Mouse (Mus musculus) intestine, embryonic 16.5 days (tissue): ENCODE data around the gene Gpx6. TPM values are rescaled to one million over a fixed set of nuclear protein-coding genes. Genes with fewer than 3 reads are reported as not detected.

Experiments used
- ATAC-seq: fragments of 200-750 bp; cut with Nextera tagmentation; 2 replicates; pipeline ENCODE4 v1.8.0; 2017; ENCODE audit warnings: moderate TSS enrichment, moderate library complexity
- H3K27ac ChIP-seq: fragments of 300-500 bp; sonication (generic); 2 replicates; pipeline ENCODE4 v1.5.1; 2014; ENCODE audit warnings: mild to moderate bottlenecking, low read length
- H3K27me3 ChIP-seq: fragments of 300-500 bp; sonication (generic); replicated peaks from 2 replicates; pipeline ENCODE4 v1.6.1; 2014; ENCODE audit warnings: low read length, control low read depth, mixed read lengths; ENCODE audit not compliant: control insufficient read depth, insufficient read depth
- H3K36me3 ChIP-seq: fragments of 300-500 bp; sonication (generic); 2 replicates; pipeline ENCODE4 v1.6.1; 2014; ENCODE audit warnings: low read length, control low read depth; ENCODE audit not compliant: control insufficient read depth, insufficient read depth
- H3K4me1 ChIP-seq: fragments of 300-500 bp; sonication (generic); 2 replicates; pipeline ENCODE4 v1.6.1; 2014; ENCODE audit warnings: low read length, control low read depth, mixed read lengths; ENCODE audit not compliant: control insufficient read depth, insufficient read depth
- H3K4me2 ChIP-seq: fragments of 300-500 bp; sonication (generic); 2 replicates; pipeline ENCODE4 v1.6.1; 2014; ENCODE audit warnings: low read depth, low read length, control low read depth
- H3K4me3 ChIP-seq: fragments of 300-500 bp; sonication (generic); 2 replicates; pipeline ENCODE4 v1.5.1; 2014; ENCODE audit warnings: mild to moderate bottlenecking, low read length
- H3K9ac ChIP-seq: fragments of 300-500 bp; sonication (generic); 2 replicates; pipeline ENCODE4 v1.6.1; 2014; ENCODE audit warnings: low read depth, low read length
- H3K9me3 ChIP-seq: fragments of 300-500 bp; sonication (generic); 2 replicates; pipeline ENCODE4 v1.6.1; 2016; ENCODE audit warnings: low read length, control low read depth; ENCODE audit not compliant: control insufficient read depth
- WGBS: fragments of 180-500 bp; shearing (Covaris S2); extraction: QIAGEN DNeasy Blood & Tissue Kit; methylation state at CpG from one replicate; pipeline ENCODE4 v1.1.7; 2014; 5-methylcytosine and 5-hydroxymethylcytosine counted together
- polyA plus RNA-seq: library from polyadenylated mRNA; unstranded; fragments of >200 nt; fragmentation: Nextera tagmentation; extraction: Ambion mirVana; gene quantifications from 2 replicates; pipeline ENCODE4 v1.2.1, GENCODE M21; 2015

The Gpx6 gene
- polyA plus RNA-seq, 1 experiment from 2014 or later = not detected

DNA sequence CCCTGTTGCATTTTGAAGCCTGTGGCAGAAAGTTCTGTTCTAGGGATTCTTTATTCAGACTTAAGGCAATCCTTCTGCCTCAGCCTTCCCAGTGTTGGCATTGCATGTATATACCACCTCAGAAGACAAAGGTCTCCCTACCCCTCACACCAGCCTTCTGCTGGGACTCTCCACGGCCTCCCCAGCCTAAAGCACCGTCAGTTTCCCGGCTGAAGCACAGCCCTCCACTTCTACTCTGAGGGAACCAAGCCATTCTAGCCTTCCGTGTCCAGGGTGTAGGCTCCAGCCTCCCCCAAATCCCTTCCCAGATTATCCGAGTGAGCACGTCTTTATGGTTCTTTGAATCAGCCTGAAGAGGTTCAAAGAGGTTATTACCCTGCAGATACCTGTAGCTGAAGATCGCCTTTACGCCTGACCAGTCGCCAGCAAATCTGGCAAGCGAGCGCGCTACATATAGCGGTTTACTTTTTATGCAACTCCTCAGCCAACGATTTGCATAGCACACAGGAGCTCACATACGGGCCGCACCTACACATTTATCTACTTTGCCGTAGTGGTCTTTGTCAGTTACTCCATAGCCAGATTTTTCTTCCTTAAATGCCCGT is 10.1 kb downstream of the Gpx6 start:
- no peak overlapping the region for H3K27ac ChIP-seq
- no peaks in the 10 kb centered on the region for H3K9me3 ChIP-seq
- ATAC-seq = no peak
- 4% methylated on average over 18 of the region's 18 CpGs for WGBS
- H3K36me3 ChIP-seq = no peaks in the 10 kb centered on the region
- peak overlapping the region; percentile 34 for H3K4me3 ChIP-seq
- no peaks in the 10 kb centered on the region for H3K27me3 ChIP-seq
- no peaks in the 10 kb centered on the region for H3K4me1 ChIP-seq
- peak overlapping the region; percentile 9; the same call in 1 of the 2 replicates for H3K9ac ChIP-seq
- H3K4me2 ChIP-seq = peak overlapping the region; percentile 40

DNA sequence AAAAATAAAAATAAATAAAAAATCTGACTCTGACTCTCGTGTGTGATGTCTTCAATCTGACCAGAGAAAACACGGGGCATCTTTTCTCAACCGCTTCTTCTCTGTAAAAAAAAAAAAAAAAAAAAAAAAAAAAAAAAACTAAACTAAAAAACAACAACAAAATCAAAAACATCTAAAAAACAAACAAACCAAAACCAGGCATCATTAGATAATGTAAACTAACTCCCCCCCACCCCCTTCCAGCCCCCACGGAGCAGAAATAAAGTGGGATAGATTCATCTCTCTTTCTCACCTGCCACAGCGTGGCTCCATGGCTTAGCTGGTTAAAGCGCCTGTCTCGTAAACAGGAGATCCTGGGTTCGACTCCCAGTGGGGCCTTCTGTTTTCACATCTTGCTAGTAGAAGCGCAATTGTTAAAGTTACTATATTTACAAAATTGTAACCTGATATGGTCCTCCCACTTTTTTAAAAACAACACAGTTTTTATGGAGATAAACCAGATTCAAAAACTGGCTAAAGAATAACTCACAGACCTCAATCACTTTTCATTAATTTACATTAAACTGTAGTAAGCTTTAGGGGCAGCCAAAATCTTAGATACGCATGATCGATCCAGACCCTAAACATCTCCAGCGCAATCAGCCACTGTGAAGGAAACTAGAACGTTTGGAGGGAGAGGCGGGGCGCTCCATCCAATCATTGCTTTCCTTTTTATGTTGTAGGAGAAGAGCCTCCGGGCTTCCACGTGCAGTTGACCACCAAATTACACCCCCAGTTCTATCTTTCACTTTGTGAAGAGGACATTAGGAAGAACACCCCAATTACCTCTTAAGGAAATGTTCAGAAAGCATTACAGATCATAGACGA is 10.8 kb downstream of the Gpx6 start:
- H3K36me3 ChIP-seq = no peaks in the 10 kb centered on the region
- H3K4me1 ChIP-seq = peaks cover 5% of the 10 kb centered on the region
- H3K27ac ChIP-seq = no peak overlapping the region
- no peaks in the 10 kb centered on the region for H3K9me3 ChIP-seq
- 21% methylated on average over 18 of the region's 18 CpGs for WGBS
- no peak for ATAC-seq
- H3K4me3 ChIP-seq = peak overlapping the region; percentile 34
- H3K4me2 ChIP-seq = peak overlapping the region; percentile 40
- 0 out of 2 replicates have a peak overlapping the region, but pooled peaks have one; percentile 9 for H3K9ac ChIP-seq
- no peaks in the 10 kb centered on the region for H3K27me3 ChIP-seq

DNA sequence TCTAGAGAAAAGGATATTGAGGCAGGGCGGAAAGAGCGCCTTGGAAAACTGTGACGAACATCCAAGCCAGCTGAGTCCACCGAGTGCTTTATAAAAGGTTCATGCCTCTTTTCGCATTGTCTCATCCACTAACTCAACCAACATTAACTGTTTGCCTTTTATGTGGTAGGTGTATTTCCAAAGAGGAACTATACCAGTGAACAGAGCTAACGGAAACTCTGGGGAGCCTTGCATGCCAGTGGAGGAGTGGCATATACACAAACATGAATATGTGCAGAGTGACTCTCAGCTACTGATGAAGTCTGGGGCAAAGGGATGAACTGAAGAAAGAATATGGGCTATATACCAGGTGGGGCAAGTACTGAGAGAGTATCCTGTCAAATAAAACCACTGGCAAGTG is 11.5 kb downstream of the Gpx6 start:
- Histone ChIP-seq H3K27ac (no peak overlapping the region), H3K27me3 (no peaks in the 10 kb centered on the region), H3K4me1 (peaks cover 5% of the 10 kb centered on the region), H3K9me3 (no peaks in the 10 kb centered on the region), H3K9ac (no peak overlapping the region), H3K4me3 (no peak overlapping the region), H3K36me3 (no peaks in the 10 kb centered on the region), H3K4me2 (0 out of 2 replicates have a peak overlapping the region, but pooled peaks have one; percentile 37)
- WGBS = 68% methylated on average over 6 of the region's 6 CpGs
- no peak for ATAC-seq

DNA sequence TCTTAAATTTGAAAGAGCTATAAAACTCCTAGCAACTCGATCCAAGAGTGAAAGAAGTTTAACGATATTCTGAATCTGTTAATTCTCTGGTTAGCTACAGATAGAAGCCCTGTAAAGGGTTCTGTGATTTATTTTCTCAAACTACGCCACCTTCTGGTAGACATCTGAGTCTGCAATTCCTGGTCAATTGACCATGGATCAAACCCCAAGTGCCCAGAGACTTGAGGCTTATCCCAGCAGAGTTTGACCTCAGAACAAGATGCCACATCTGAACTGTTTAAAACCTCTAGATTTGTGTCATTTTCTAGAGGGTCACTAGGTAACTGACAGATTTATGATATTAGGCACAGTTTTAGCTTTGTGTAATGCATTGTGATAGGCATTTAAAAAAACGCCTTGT is 14.3 kb downstream of the Gpx6 start:
- Histone ChIP-seq H3K4me1 (peaks cover 5% of the 10 kb centered on the region), H3K4me3 (peak overlapping the region; percentile 51), H3K9ac (no peak overlapping the region), H3K27me3 (no peaks in the 10 kb centered on the region), H3K27ac (no peak overlapping the region), H3K4me2 (peak overlapping the region; percentile 76), H3K36me3 (no peaks in the 10 kb centered on the region), H3K9me3 (no peaks in the 10 kb centered on the region)
- peak; percentile 59 for ATAC-seq
- WGBS = 5% methylated on average over 4 of the region's 4 CpGs

DNA sequence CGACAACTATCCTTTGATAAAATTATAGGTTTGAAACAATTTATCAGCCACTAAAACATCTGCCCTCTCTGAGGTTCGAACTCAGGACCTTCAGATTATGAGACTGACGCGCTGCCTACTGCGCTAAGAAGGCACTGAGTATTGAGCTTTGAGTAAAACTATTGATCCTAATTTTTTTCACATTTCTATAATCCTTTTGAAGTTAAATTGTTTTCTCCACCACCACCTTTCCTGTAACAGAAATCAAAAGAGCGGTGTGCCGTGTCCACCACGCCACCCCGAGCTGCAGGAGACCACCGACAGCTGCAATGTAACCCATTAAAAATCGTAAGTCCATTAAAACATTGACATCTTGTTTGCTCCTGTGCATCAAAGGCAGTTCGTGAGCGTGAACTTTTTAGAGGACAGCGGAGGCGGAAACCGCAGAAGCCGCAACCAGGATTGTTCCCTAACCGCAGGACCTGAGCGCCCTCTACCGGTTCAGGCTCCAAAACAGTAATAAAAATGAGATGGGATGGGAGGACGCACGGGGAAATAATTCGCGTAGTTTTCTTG is 14.8 kb downstream of the Gpx6 start:
- peak overlapping the region; percentile 51 for H3K4me3 ChIP-seq
- H3K36me3 ChIP-seq = no peaks in the 10 kb centered on the region
- peak; percentile 87 for ATAC-seq
- peak overlapping the region; percentile 76 for H3K4me2 ChIP-seq
- H3K27me3 ChIP-seq = no peaks in the 10 kb centered on the region
- H3K9me3 ChIP-seq = no peaks in the 10 kb centered on the region
- under 1% methylated on average over 24 of the region's 24 CpGs for WGBS
- H3K27ac ChIP-seq = no peak overlapping the region
- H3K9ac ChIP-seq = peak overlapping the region; percentile 43; the same call in 1 of the 2 replicates
- H3K4me1 ChIP-seq = peaks cover 5% of the 10 kb centered on the region

DNA sequence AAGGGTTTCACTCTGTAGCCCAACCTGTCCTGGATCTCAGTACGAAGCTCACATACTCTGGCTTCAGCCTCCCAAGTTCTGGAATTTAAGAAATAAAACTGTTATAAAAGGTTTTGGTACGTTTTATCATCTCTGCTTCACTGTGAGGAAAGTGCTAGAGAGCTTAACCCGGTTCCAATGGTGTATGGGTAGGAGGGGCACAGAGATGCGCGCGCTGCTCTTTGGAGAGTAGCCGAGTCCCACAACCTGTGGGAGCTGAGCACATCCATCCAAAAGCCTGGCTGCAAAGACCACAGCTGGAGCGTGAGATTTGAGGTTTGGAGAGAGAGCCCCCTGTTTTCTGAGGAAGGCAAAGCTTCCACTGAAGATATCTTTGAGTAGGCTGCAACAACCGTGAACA is 15.5 kb downstream of the Gpx6 start:
- ATAC-seq = peak; percentile 72
- Histone ChIP-seq H3K4me3 (peak overlapping the region; percentile 51), H3K4me2 (peak overlapping the region; percentile 76), H3K36me3 (no peaks in the 10 kb centered on the region), H3K27me3 (no peaks in the 10 kb centered on the region), H3K4me1 (peaks cover 5% of the 10 kb centered on the region), H3K9ac (peak overlapping the region; percentile 43; the same call in 1 of the 2 replicates), H3K9me3 (no peaks in the 10 kb centered on the region), H3K27ac (no peak overlapping the region)
- under 1% methylated on average over 9 of the region's 9 CpGs for WGBS

DNA sequence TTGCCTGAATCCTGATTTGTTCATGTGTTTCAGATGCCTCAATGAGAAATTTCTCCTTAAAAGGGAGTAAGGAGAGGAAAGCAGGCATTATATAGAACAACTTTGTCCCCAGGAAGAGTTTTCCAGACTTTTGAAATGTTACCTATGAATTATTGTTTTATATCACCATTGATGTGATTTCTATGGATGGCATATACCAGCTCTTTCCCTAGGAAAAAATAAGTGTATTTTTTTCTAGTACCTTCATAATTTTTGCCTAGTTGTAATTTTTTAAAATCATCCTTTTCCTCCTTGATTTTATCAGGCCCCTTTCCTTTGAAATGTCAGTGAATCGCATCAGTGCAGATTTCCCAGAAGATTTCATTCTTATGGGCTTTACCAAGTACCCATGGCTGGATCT is 34.7 kb downstream of the Gpx6 start, which contains the start of gene Olfr1367:
Gene Olfr1367, plus strand, starts transcription at position 301 of the 400 bp plus-strand sequence.
- no peak within 1 kb of the TSS for H3K9ac ChIP-seq
- no peak within 1 kb of the TSS for H3K4me2 ChIP-seq
- H3K36me3 ChIP-seq = no peaks in the 10 kb centered on the region
- H3K4me3 ChIP-seq = no peak within 1 kb of the TSS
- no peak within 1 kb of the TSS for H3K27ac ChIP-seq
- no peaks in the 10 kb centered on the region for H3K4me1 ChIP-seq
- 78% methylated on average over 1 of the region's 1 CpGs for WGBS
- H3K27me3 ChIP-seq = no peaks in the 10 kb centered on the region
- no peaks in the 10 kb centered on the region for H3K9me3 ChIP-seq
- ATAC-seq = no peak

DNA sequence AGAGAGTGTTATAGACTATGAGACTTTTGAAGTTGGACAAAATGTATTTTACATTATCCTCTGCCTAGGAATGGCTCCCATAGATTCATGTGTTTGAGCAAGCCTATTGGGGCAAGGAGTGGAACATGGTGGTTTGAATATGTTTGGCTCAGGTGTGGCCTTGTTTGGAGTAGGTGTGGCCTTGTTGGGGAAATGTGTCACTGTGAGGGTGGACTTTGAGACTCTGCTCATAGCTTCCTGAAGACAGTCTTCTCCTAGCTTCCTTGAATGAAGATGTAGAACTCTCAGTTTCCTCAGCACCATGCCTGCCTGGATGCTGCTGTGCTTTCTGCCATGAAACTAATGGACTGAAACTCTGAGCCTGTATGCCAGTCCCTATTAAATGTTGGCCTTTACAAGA is 38.7 kb downstream of the Gpx6 start:
- Histone ChIP-seq H3K36me3 (no peaks in the 10 kb centered on the region), H3K27ac (no peak overlapping the region), H3K4me2 (no peak overlapping the region), H3K4me1 (no peaks in the 10 kb centered on the region), H3K9me3 (no peaks in the 10 kb centered on the region), H3K27me3 (no peaks in the 10 kb centered on the region), H3K4me3 (no peak overlapping the region), H3K9ac (no peak overlapping the region)
- ATAC-seq = 0 out of 2 replicates have a peak, but pooled peaks have one; percentile 38

DNA sequence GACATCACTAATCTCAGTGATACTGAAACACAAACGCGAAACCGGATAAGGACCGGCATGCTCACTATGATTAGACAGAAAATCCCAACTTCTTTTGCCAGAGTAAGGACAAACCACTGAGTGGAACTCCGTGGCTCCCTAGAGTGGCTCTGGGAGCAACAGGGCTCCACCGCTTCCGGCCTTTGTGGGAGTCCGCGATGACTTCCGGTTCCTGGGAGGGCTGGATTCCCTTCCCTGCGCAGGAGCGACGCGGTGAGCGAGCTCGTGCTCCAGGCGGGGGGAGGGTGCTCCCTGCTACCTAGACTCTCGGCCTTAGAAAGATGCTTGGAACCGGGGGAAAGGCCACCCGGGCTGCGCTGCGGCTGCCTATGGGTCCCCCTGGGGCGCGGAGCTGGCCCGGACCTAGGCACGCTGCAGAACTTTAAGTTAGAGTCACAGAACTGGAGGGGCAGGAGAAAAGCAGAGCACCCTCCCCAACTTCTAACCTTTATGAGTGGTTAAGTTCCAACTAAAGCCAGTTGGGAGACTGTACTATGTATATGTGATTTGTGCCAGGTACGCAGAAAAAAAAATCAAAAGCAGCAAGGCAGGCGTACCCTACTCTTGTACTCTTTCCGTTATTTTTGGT is 50.8 kb downstream of the Gpx6 start, which contains the start of gene Zscan12:
Gene Zscan12, plus strand, starts transcription at position 200 of the 628 bp plus-strand sequence.
- H3K4me2 ChIP-seq = peak within 1 kb of the TSS; percentile 69
- H3K27ac ChIP-seq = peak within 1 kb of the TSS; percentile 74
- H3K4me3 ChIP-seq = peak within 1 kb of the TSS; percentile 93
- peaks cover 12% of the 10 kb centered on the region for H3K4me1 ChIP-seq
- H3K27me3 ChIP-seq = no peaks in the 10 kb centered on the region
- H3K36me3 ChIP-seq = no peaks in the 10 kb centered on the region
- peak within 1 kb of the TSS; percentile 95 for H3K9ac ChIP-seq
- WGBS = under 1% methylated on average over 28 of the region's 29 CpGs
- H3K9me3 ChIP-seq = no peaks in the 10 kb centered on the region
- peak; percentile 100 for ATAC-seq
